Mouse (Mus musculus) forebrain, embryonic 16.5 days (tissue): Measurements from ENCODE around the gene Fndc1. TPM values are rescaled to one million over a fixed set of nuclear protein-coding genes. Genes with fewer than 3 reads are reported as not detected.
A peak's percentile ranks its signal among the peaks of the same experiment; 100 is the strongest.

Source experiments
- ATAC-seq: fragments of 200-750 bp; cut with Nextera tagmentation; 2 replicates; pipeline ENCODE4 v1.8.0; 2017; ENCODE audit warnings: mild to moderate bottlenecking, moderate library complexity
- H3K27ac ChIP-seq: fragments of 300-500 bp; sonication (generic); 2 replicates; pipeline ENCODE4 v1.5.1; 2014; ENCODE audit warnings: low read length, control low read depth
- H3K27me3 ChIP-seq: fragments of 300-500 bp; sonication (generic); replicated peaks from 2 replicates; pipeline ENCODE4 v1.6.1; 2014; ENCODE audit warnings: low read length; ENCODE audit not compliant: control insufficient read depth, insufficient read depth
- H3K36me3 ChIP-seq: fragments of 300-500 bp; sonication (generic); 2 replicates; pipeline ENCODE4 v1.6.1; 2014; ENCODE audit not compliant: control insufficient read depth, insufficient read depth
- H3K4me1 ChIP-seq: fragments of 300-500 bp; sonication (generic); replicated peaks from 2 replicates; pipeline ENCODE4 v1.6.1; 2014; ENCODE audit warnings: low read length; ENCODE audit not compliant: control insufficient read depth, insufficient read depth
- H3K4me2 ChIP-seq: fragments of 300-500 bp; sonication (generic); 2 replicates; pipeline ENCODE4 v1.6.1; 2014; ENCODE audit warnings: mild to moderate bottlenecking, low read length, control low read depth
- H3K4me3 ChIP-seq: fragments of 300-500 bp; sonication (generic); replicated peaks from 2 replicates; pipeline ENCODE4 v1.5.1; 2014; ENCODE audit warnings: mild to moderate bottlenecking, low read length, control low read depth
- H3K9ac ChIP-seq: fragments of 300-500 bp; sonication (generic); replicated peaks from 2 replicates; pipeline ENCODE4 v1.6.1; 2014; ENCODE audit warnings: low read depth, low read length, control low read depth
- H3K9me3 ChIP-seq: fragments of 300-500 bp; sonication (generic); 2 replicates; pipeline ENCODE4 v1.6.1; 2016; ENCODE audit warnings: low read length; ENCODE audit not compliant: control insufficient read depth
- WGBS: fragments of 180-500 bp; shearing (Covaris S2); extraction: QIAGEN DNeasy Blood & Tissue Kit; methylation state at CpG from one replicate; pipeline ENCODE4 v1.1.7; 2014; 5-methylcytosine and 5-hydroxymethylcytosine counted together
- polyA plus RNA-seq: library from polyadenylated mRNA; unstranded; fragments of >200 nt; fragmentation: Nextera tagmentation; extraction: Ambion mirVana; gene quantifications from 2 replicates; pipeline ENCODE4 v1.2.1, GENCODE M21; 2015

Gene Fndc1
- polyA plus RNA-seq, 1 experiment from 2014 or later, result 3.0 TPM

DNA sequence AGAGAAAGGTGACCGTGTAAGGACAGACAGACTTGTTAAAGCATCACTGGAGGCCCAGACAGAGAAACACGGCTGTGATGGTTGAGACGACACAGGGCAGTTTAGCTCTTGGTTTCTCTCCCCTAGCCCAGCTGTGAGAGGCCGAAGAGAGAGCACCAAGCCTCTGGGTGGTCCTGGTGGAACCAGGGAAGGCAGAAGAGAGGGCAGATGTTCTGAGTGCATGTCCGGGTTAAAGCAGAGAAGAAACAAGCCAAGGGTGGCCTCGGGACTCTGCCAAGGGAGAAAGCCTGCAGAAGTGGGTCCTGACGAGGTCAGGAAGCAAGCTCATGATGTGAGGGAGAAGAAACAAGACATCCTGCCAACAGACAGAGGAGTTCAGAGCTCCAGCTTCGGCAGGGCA lies 31.5 kb downstream of the Fndc1 start:
- H3K9ac ChIP-seq, result no peak overlapping the region
- 84% methylated on average over 8 of the region's 8 CpGs for WGBS
- no peaks in the 10 kb centered on the region for H3K4me1 ChIP-seq
- no peaks in the 10 kb centered on the region for H3K36me3 ChIP-seq
- H3K4me3 ChIP-seq, result no peak overlapping the region
- H3K27me3 ChIP-seq, result no peaks in the 10 kb centered on the region
- no peak overlapping the region for H3K4me2 ChIP-seq
- no peak for ATAC-seq
- no peak overlapping the region for H3K27ac ChIP-seq
- H3K9me3 ChIP-seq, result no peaks in the 10 kb centered on the region

DNA sequence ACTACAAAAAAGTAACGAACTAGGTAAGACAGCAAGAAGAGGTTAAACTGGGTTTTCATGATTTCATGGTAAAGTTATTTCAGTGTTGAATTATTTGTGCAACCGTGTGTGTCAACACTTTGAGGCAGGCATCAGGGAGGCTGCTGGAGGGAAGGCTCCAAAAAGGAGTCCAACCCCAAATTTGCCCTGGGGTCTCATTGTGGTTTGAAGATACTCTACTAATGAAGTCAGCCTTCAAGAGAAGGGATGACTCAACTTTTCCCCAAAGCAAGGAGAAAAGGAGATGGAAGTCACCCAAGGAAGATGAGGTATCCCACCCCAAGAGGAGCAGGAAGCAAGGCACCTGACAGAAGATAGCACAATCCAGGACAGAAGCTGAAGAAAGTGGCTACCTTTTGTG lies 31.9 kb downstream of the Fndc1 start:
- no peaks in the 10 kb centered on the region for H3K9me3 ChIP-seq
- H3K4me1 ChIP-seq, result no peaks in the 10 kb centered on the region
- no peak for ATAC-seq
- H3K27me3 ChIP-seq, result no peaks in the 10 kb centered on the region
- H3K4me3 ChIP-seq, result no peak overlapping the region
- H3K4me2 ChIP-seq, result no peak overlapping the region
- no peaks in the 10 kb centered on the region for H3K36me3 ChIP-seq
- no peak overlapping the region for H3K9ac ChIP-seq
- 84% methylated on average over 2 of the region's 2 CpGs for WGBS
- H3K27ac ChIP-seq, result no peak overlapping the region

DNA sequence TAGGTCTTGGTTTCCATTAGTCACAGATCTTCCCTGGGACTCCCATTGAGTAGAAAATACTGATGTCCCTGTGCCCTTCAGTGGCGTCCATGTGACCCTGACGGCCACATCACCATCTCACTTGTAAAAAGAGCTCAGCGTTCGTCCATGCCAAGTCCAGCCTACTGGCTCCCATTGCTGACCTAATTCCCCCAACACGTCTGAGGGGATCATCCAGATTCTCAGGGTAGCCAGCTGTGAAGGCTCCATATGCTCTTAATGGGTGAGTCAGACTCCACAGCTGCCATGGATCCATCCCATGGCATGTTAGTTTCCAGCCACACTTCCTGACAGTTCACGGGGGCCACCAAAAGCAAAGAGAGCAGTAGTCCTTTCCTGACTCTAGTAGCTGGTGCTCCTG lies 33.0 kb downstream of the Fndc1 start:
- H3K36me3 ChIP-seq, result no peaks in the 10 kb centered on the region
- no peaks in the 10 kb centered on the region for H3K9me3 ChIP-seq
- no peak overlapping the region for H3K4me3 ChIP-seq
- H3K27me3 ChIP-seq, result no peaks in the 10 kb centered on the region
- H3K27ac ChIP-seq, result no peak overlapping the region
- H3K4me1 ChIP-seq, result no peaks in the 10 kb centered on the region
- no peak overlapping the region for H3K9ac ChIP-seq
- H3K4me2 ChIP-seq, result no peak overlapping the region
- ATAC-seq, result no peak
- WGBS, result 88% methylated on average over 6 of the region's 6 CpGs

DNA sequence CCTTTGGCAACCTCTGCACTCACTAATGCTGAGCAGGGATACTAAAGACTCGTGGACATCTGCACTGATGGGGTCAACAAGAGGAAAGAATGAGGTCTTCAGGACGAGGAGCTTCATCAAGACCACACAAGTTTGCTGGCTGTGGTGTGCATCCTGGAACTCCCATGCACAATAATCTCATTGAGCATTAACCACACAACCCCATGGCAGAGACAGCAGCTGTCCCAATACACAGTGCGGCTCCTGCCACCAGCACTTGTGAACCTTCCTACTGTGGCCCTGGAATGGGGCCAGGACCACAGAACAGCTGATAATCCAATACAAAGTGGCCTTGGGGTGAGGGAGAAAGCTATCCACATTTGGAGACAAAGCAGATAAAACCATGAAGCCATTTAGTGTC lies 36.6 kb downstream of the Fndc1 start:
- no peak overlapping the region for H3K9ac ChIP-seq
- no peaks in the 10 kb centered on the region for H3K9me3 ChIP-seq
- no peak overlapping the region for H3K4me3 ChIP-seq
- WGBS, result 61% methylated on average over 3 of the region's 3 CpGs
- no peak overlapping the region for H3K4me2 ChIP-seq
- H3K36me3 ChIP-seq, result no peaks in the 10 kb centered on the region
- ATAC-seq, result no peak
- H3K4me1 ChIP-seq, result no peaks in the 10 kb centered on the region
- no peaks in the 10 kb centered on the region for H3K27me3 ChIP-seq
- no peak overlapping the region for H3K27ac ChIP-seq

DNA sequence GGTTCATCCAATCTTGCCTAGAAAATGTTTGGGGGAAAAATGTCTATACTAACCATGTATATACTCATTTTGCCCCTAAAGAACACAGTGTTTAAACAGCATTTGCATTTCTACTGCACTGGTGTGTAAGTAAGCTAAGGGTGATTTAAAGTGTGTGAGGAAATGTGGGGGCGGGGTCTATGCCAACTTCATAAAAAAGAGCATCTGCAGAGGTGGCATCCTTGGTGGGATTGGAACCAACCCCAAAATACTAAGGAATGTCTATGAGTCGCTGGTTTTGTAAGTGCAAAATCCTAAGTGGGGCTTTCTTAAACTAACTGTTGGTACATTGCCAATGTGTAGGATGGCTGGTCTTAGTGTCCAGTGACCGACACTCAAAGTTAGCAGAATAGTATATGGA lies 53.0 kb downstream of the Fndc1 start:
- Histone ChIP-seq H3K36me3 (no peaks in the 10 kb centered on the region), H3K4me1 (no peaks in the 10 kb centered on the region), H3K9ac (no peak overlapping the region), H3K4me3 (no peak overlapping the region), H3K4me2 (no peak overlapping the region), H3K27ac (no peak overlapping the region), H3K9me3 (no peaks in the 10 kb centered on the region), H3K27me3 (no peaks in the 10 kb centered on the region)
- no peak for ATAC-seq
- 92% methylated on average over 3 of the region's 3 CpGs for WGBS

DNA sequence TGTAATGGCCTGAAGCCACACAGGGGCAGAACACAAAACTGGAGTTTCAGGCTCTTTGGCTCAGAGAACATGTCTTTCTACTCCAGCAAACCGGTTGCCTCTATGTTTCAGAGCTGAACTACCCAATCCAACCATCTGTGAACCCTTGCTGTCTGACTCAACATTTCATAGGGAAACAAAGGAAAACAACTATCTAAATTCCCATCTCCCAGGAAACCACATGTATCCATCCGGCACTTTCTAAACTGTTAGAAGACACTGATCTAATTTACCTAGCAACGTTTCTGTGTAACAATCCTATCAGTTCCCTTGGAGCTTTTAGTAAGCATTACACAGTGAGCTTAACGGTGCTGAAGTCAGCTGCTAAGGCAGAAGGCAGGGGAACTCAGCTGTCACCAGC lies 67.3 kb downstream of the Fndc1 start:
- WGBS, result 67% methylated on average over 4 of the region's 4 CpGs
- no peaks in the 10 kb centered on the region for H3K36me3 ChIP-seq
- H3K4me3 ChIP-seq, result no peak overlapping the region
- no peak overlapping the region for H3K4me2 ChIP-seq
- ATAC-seq, result no peak
- no peaks in the 10 kb centered on the region for H3K4me1 ChIP-seq
- H3K27me3 ChIP-seq, result no peaks in the 10 kb centered on the region
- H3K9ac ChIP-seq, result no peak overlapping the region
- no peaks in the 10 kb centered on the region for H3K9me3 ChIP-seq
- no peak overlapping the region for H3K27ac ChIP-seq

GRCm38 (mm10) chr17:7755001-7755400 lies 72.1 kb downstream of the Fndc1 start:
- ATAC-seq, result no peak
- Histone ChIP-seq H3K4me3 (no peak overlapping the region), H3K9me3 (no peaks in the 10 kb centered on the region), H3K36me3 (no peaks in the 10 kb centered on the region), H3K9ac (no peak overlapping the region), H3K27ac (no peak overlapping the region), H3K4me2 (no peak overlapping the region), H3K4me1 (no peaks in the 10 kb centered on the region), H3K27me3 (no peaks in the 10 kb centered on the region)
- WGBS, result 87% methylated on average over 11 of the region's 11 CpGs

- no peak overlapping the region for H3K9ac ChIP-seq
- no peaks in the 10 kb centered on the region for H3K27me3 ChIP-seq
- no peak overlapping the region for H3K4me3 ChIP-seq
- H3K4me2 ChIP-seq, result no peak overlapping the region
- WGBS, result 56% methylated on average over 7 of the region's 7 CpGs
- no peak overlapping the region for H3K27ac ChIP-seq
- no peaks in the 10 kb centered on the region for H3K9me3 ChIP-seq
- ATAC-seq, result no peak
- no peaks in the 10 kb centered on the region for H3K4me1 ChIP-seq
- no peaks in the 10 kb centered on the region for H3K36me3 ChIP-seq
Observed at GRCm38 (mm10) chr17:7753383-7753782, 73.7 kb downstream of the Fndc1 start.

GRCm38 (mm10) chr17:7749051-7749815 lies 77.9 kb downstream of the Fndc1 start:
- Histone ChIP-seq H3K4me3 (no peak overlapping the region), H3K4me2 (no peak overlapping the region), H3K36me3 (no peaks in the 10 kb centered on the region), H3K27me3 (no peaks in the 10 kb centered on the region), H3K27ac (no peak overlapping the region), H3K9me3 (no peaks in the 10 kb centered on the region), H3K4me1 (no peaks in the 10 kb centered on the region), H3K9ac (no peak overlapping the region)
- no peak for ATAC-seq
- 76% methylated on average over 4 of the region's 4 CpGs for whole genome bisulfite sequencing

DNA sequence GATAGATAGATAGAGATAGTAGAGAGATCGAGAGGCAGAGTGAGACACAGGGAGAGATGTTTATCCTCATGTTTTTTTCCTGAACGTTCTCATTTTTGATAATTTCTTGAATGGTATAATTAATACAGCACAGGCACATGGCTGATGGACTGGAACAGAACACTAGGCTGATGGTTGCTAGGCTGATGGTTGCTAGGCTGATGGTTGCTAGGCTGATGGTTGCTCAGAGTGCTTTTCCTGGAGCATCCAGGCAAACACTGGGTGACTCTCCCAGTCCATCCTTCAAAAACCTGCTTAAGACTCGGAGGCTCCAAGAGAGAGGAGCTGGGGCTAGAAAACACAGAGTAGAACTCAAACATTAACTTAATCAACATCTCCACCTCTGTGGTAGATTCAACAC lies 80.3 kb downstream of the Fndc1 start:
- Histone ChIP-seq H3K9me3 (no peaks in the 10 kb centered on the region), H3K27me3 (no peaks in the 10 kb centered on the region), H3K36me3 (no peaks in the 10 kb centered on the region), H3K4me2 (no peak overlapping the region), H3K27ac (no peak overlapping the region), H3K4me1 (no peaks in the 10 kb centered on the region), H3K4me3 (no peak overlapping the region), H3K9ac (no peak overlapping the region)
- 0 out of 2 replicates have a peak, but pooled peaks have one; percentile 63 for ATAC-seq
- 80% methylated on average over 3 of the region's 3 CpGs for WGBS
